Mouse (Mus musculus) left cerebral cortex, postnatal 14 days (tissue): ENCODE measurements around the gene Arhgap32. TPM values are rescaled to one million over a fixed set of nuclear protein-coding genes. Genes with fewer than 3 reads are reported as not detected.

ENCODE experiments used
- DNase-seq, 2 experiments: peaks; one replicate each; pipeline ENCODE4 v3.0.0; 2021 to 2022; ENCODE audit warnings: low spot score in 2 of 2, mixed read lengths in 1 of 2
- intact Hi-C: fragments of 180-260 bp; cut with DNase I; formaldehyde crosslinking; loops from one replicate; pipeline ENCODE4 v1.15.1; 2025
- total RNA-seq, 2 experiments: library from RNA; stranded (reverse); gene quantifications; 2 replicates each; pipeline ENCODE4 v1.2.3; 2021

The Arhgap32 gene
- total RNA-seq, 2 experiments from 2014 or later, result 342 to 403 TPM

GRCm38 (mm10) chr9:32170713-32171112 lies 54.8 kb downstream of the Arhgap32 start:
- DNase-seq, result no peak
- intact Hi-C loops, result no loop called here

GRCm38 (mm10) chr9:32176612-32177011 lies 60.7 kb downstream of the Arhgap32 start:
- intact Hi-C loops, result no loop called here
- DNase-seq, result no peak

- intact Hi-C loops, result no loop called here
- DNase-seq, result no peak
These were observed 65.2 kb downstream of the Arhgap32 start for GRCm38 (mm10) chr9:32181170-32181569.

GRCm38 (mm10) chr9:32186489-32186888 lies 70.6 kb downstream of the Arhgap32 start:
- intact Hi-C loops, result no loop called here
- peak in 1 of 2 experiments; percentile 36 for DNase-seq

- intact Hi-C loops, result no loop called here
- DNase-seq, result peak in 1 of 2 experiments; percentile 48
These were observed 76.5 kb downstream of the Arhgap32 start for GRCm38 (mm10) chr9:32192295-32193073.

GRCm38 (mm10) chr9:32204450-32204990 lies 88.6 kb downstream of the Arhgap32 start:
- no peak for DNase-seq
- intact Hi-C loops, result no loop called here

GRCm38 (mm10) chr9:32207133-32207532 lies 91.2 kb downstream of the Arhgap32 start:
- DNase-seq, result no peak
- intact Hi-C loops, result no loop called here

GRCm38 (mm10) chr9:32208071-32208470 lies 92.1 kb downstream of the Arhgap32 start:
- intact Hi-C loops, result no loop called here
- no peak for DNase-seq

GRCm38 (mm10) chr9:32216820-32217567 lies 101.1 kb downstream of the Arhgap32 start:
- DNase-seq, result peak in 1 of 2 experiments; percentile 75

GRCm38 (mm10) chr9:32219400-32219799 lies 103.5 kb downstream of the Arhgap32 start:
- intact Hi-C loops, result no loop called here
- DNase-seq, result no peak

More at GRCm38 (mm10) chr9:32216820-32217567, 101.1 kb downstream of the Arhgap32 start:
- intact Hi-C loops, result no loop called here

GRCm38 (mm10) chr9:32222184-32222583 lies 106.2 kb downstream of the Arhgap32 start:
- DNase-seq, result peak in 1 of 2 experiments; percentile 80
- intact Hi-C loops, result no loop called here

GRCm38 (mm10) chr9:32223739-32224529 lies 108.0 kb downstream of the Arhgap32 start:
- intact Hi-C loops, result no loop called here
- DNase-seq, result peak in 1 of 2 experiments; percentile 57

- no peak for DNase-seq
- intact Hi-C loops, result no loop called here
These were observed 109.0 kb downstream of the Arhgap32 start for GRCm38 (mm10) chr9:32224937-32225336.

GRCm38 (mm10) chr9:32225584-32225983 lies 109.6 kb downstream of the Arhgap32 start:
- DNase-seq, result no peak
- intact Hi-C loops, result no loop called here

- intact Hi-C loops, result no loop called here
- no peak for DNase-seq
These were observed 111.1 kb downstream of the Arhgap32 start for GRCm38 (mm10) chr9:32227034-32227433.

GRCm38 (mm10) chr9:32233593-32233992 lies 117.7 kb downstream of the Arhgap32 start:
- DNase-seq, result no peak
- intact Hi-C loops, result no loop called here

- no peak for DNase-seq
- intact Hi-C loops, result no loop called here
These were observed 119.0 kb downstream of the Arhgap32 start for GRCm38 (mm10) chr9:32234767-32235489.

GRCm38 (mm10) chr9:32238899-32239298 lies 123.0 kb downstream of the Arhgap32 start:
- DNase-seq, result no peak
- intact Hi-C loops, result no loop called here

GRCm38 (mm10) chr9:32239427-32239826 lies 123.5 kb downstream of the Arhgap32 start:
- intact Hi-C loops, result no loop called here
- no peak for DNase-seq
